14 mouse cellular contexts compared by ENCODE assay signal in the genomic region with DNA sequence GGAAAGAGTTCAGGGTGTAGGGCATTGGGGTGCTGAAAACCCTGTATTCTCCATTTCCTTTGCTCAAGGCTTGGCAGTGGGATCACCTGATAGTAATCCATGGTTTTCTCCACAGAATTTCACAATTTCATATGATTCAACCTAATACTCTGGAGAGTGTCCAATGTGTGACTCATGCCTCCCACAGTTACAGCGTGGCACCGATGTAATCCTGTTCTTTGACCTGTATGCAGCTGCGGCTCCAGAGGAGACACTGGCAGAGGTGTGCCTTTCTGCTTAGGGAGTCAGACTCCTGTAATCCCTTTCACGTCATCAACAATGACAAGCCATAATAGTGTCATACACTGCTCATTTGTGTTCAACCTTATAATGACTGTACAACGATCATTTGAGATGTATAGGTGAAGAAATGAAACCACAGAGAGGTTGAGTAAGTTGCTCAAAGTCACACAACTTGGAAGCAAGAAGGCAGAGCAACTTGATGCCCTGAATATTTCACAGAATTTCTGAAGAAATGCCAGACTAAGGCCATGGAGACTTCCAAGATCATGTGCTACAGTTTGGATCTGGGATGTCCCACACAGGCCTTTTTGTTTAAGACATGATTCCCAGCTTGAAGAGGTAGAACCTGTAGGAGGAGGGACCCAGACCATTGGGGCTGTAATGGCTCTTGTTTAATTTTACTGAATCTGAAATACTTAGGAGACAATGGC. TPM values are rescaled to one million over a fixed set of nuclear protein-coding genes. Genes with fewer than 3 reads are reported as not detected.
DNase-seq lines count a peak whose midpoint lies in the region; ATAC-seq and TF ChIP-seq lines count a peak whose summit lies in the region.
"Had no signal": no experiment of that assay in that cellular context is flagged by ENCODE, and none has a peak within 500 bp of the region (broad histone marks: within the 10 kb centered on the region; RNA-seq: fewer than 3 reads in every experiment).

No protein-coding gene starts in this region.

- 62% methylated on average over 5 of the region's 5 CpGs for WGBS in lung, postnatal 0 days
- WGBS in small intestine, adult 2 months, result 22% methylated on average over 5 of the region's 5 CpGs

- no peak overlapping the region for H3K4me3 ChIP-seq in lung, postnatal 0 days (ENCODE audit: low read depth, low read length)
- no peak overlapping the region for H3K4me3 ChIP-seq in brown adipose tissue, adult 24 weeks (ENCODE audit: insufficient read depth, low read depth, low read length)
- H3K4me3 ChIP-seq in small intestine, adult 2 months (ENCODE audit: low read depth, low read length), result no peak overlapping the region
- H3K4me3 ChIP-seq: forebrain, embryonic 10.5 days; heart, embryonic 12.5 days; stomach, embryonic 15.5 days had no signal

- no peak overlapping the region for H3K4me2 ChIP-seq in lung, postnatal 0 days (replicated peaks; ENCODE audit: low read depth, low read length)
- H3K4me2 ChIP-seq: heart, embryonic 12.5 days; hindbrain, embryonic 14.5 days; stomach, embryonic 15.5 days had no signal

- H3K9me3 ChIP-seq in lung, postnatal 0 days (ENCODE audit: low read length), result no peaks in the 10 kb centered on the region
- H3K9me3 ChIP-seq: forebrain, embryonic 10.5 days; heart, embryonic 12.5 days; stomach, embryonic 15.5 days had no signal

- no peak overlapping the region for H3K27ac ChIP-seq in lung, postnatal 0 days (ENCODE audit: low read length)
- H3K27ac ChIP-seq in brown adipose tissue, adult 24 weeks (replicated peaks; ENCODE audit: low read depth, low read length), result peak overlapping the region; percentile 22
- H3K27ac ChIP-seq in small intestine, adult 2 months (ENCODE audit: insufficient read depth, low read depth, low read length), result peak overlapping the region; percentile 44; the same call in 1 of the 2 replicates
- H3K27ac ChIP-seq: forebrain, embryonic 10.5 days; hindbrain, embryonic 14.5 days; stomach, embryonic 15.5 days had no signal

- TF ChIP-seq EP300 in lung, postnatal 0 days (IDR thresholded peaks at IDR 0.05), result 0 out of 2 replicates have a peak, but pooled peaks have one; percentile 22

- no peaks in the 10 kb centered on the region for H3K4me1 ChIP-seq in lung, postnatal 0 days (ENCODE audit: insufficient read depth, low read depth, low read length)
- H3K4me1 ChIP-seq in brown adipose tissue, adult 24 weeks (ENCODE audit: control insufficient read depth, insufficient read depth, insufficient read length, low read length), result peaks cover 3% of the 10 kb centered on the region; the same call in 1 of the 2 replicates
- peaks cover 9% of the 10 kb centered on the region; the same call in 1 of the 2 replicates for H3K4me1 ChIP-seq in small intestine, adult 2 months (ENCODE audit: control insufficient read depth, insufficient read depth, insufficient read length, low read length)
- H3K4me1 ChIP-seq: heart, embryonic 12.5 days; stomach, embryonic 15.5 days had no signal

- TF ChIP-seq POLR2A in small intestine, adult 2 months (IDR thresholded peaks at IDR 0.05; ENCODE audit: low read depth, low read length), result no peak

- peak; percentile 55 for ATAC-seq in lung, postnatal 0 days

- no peaks in the 10 kb centered on the region for H3K36me3 ChIP-seq in lung, postnatal 0 days (ENCODE audit: insufficient read depth, low read length)
- no peaks in the 10 kb centered on the region for H3K36me3 ChIP-seq in small intestine, adult 2 months (ENCODE audit: control insufficient read depth, insufficient read depth, low read length)
- H3K36me3 ChIP-seq: forebrain, embryonic 10.5 days; heart, embryonic 12.5 days; stomach, embryonic 15.5 days had no signal

- DNase-seq in adrenal gland, adult (ENCODE audit: inconsistent age in 2 of 2, low spot score in 1 of 2), result peak; percentile 79 to 94
- no peak for DNase-seq in adrenal gland, postnatal 4 days (ENCODE audit: low spot score in 2 of 2)
- DNase-seq in lung, postnatal 0 days (ENCODE audit: low spot score), result peak; percentile 64
- no peak for DNase-seq in lung, postnatal 4 days
- no peak for DNase-seq in layer of hippocampus, postnatal 10 days (ENCODE audit: low spot score in 2 of 2)
- DNase-seq in right cerebral cortex, postnatal 14 days, result no peak
- DNase-seq: left cerebral cortex, postnatal 4 days; right cerebral cortex, adult 18-20 months had no signal

- no peak for TF ChIP-seq CTCF in lung, postnatal 0 days (IDR thresholded peaks at IDR 0.05)
- TF ChIP-seq CTCF in small intestine, adult 2 months (IDR thresholded peaks at IDR 0.05; ENCODE audit: extremely low read depth, insufficient read length, insufficient replicate concordance, low read depth, low read length), result no peak

- H3K27me3 ChIP-seq in lung, postnatal 0 days (replicated peaks; ENCODE audit: insufficient read depth, low read length), result no peaks in the 10 kb centered on the region
- H3K27me3 ChIP-seq in small intestine, adult 2 months (ENCODE audit: control insufficient read depth, insufficient read depth, low read length), result no peaks in the 10 kb centered on the region
- H3K27me3 ChIP-seq: heart, embryonic 12.5 days; stomach, embryonic 15.5 days had no signal

- no peak overlapping the region for H3K9ac ChIP-seq in lung, postnatal 0 days (replicated peaks; ENCODE audit: low read depth)
- H3K9ac ChIP-seq: heart, embryonic 12.5 days; hindbrain, embryonic 14.5 days; stomach, embryonic 15.5 days had no signal

RNA-seq across cellular contexts. Expression of a gene that starts 17.7 kb away (rescaled TPM):
- total RNA-seq in adrenal gland, postnatal 4 days (2021), result 100 to 1,000 TPM in 1 of 2 experiments, 10 to 100 TPM in 1; 59.8 to 108 TPM
- 6.0 and 7.5 TPM in 2 replicates for polyA plus RNA-seq in lung, postnatal 0 days (2015; fragmentation: Nextera tagmentation; extraction: Ambion mirVana)
- polyA plus RNA-seq in brown adipose tissue, adult 24 weeks (2012; ENCODE audit: insufficient read depth, insufficient read length, missing spikeins), result 1.0 and 1.7 TPM in 2 replicates
- polyA plus RNA-seq in small intestine, adult 2 months (2012; rRNA removed), result 9.3 and 12.6 TPM in 2 replicates
- 1,000 to 10,000 TPM; 1,434 to 1,803 TPM for total RNA-seq in layer of hippocampus, postnatal 10 days (2021)

RNA-seq across cellular contexts. Expression of a gene that starts 34.7 kb away (rescaled TPM):
- 100 to 1,000 TPM in 1 of 2 experiments, 10 to 100 TPM in 1; 98.3 to 122 TPM for total RNA-seq in adrenal gland, postnatal 4 days (2021)
- 152 and 167 TPM in 2 replicates for polyA plus RNA-seq in lung, postnatal 0 days (2015; fragmentation: Nextera tagmentation; extraction: Ambion mirVana)
- 21.2 and 76.9 TPM in 2 replicates for polyA plus RNA-seq in brown adipose tissue, adult 24 weeks (2012; ENCODE audit: insufficient read depth, insufficient read length, missing spikeins)
- 132 and 176 TPM in 2 replicates for polyA plus RNA-seq in small intestine, adult 2 months (2012; rRNA removed)
- total RNA-seq in layer of hippocampus, postnatal 10 days (2021), result 1,000 to 10,000 TPM; 2,376 to 2,620 TPM

RNA-seq across cellular contexts. Expression of a gene that starts 50.2 kb away (rescaled TPM):
- total RNA-seq in adrenal gland, postnatal 4 days (2021), result 10 to 100 TPM; 45.2 to 50.0 TPM
- polyA plus RNA-seq in lung, postnatal 0 days (2015; fragmentation: Nextera tagmentation; extraction: Ambion mirVana), result 50.1 and 50.2 TPM in 2 replicates
- 25.2 and 29.4 TPM in 2 replicates for polyA plus RNA-seq in brown adipose tissue, adult 24 weeks (2012; ENCODE audit: insufficient read depth, insufficient read length, missing spikeins)
- 98.7 and 102 TPM in 2 replicates for polyA plus RNA-seq in small intestine, adult 2 months (2012; rRNA removed)
- total RNA-seq in layer of hippocampus, postnatal 10 days (2021), result 10 to 100 TPM; 28.9 to 34.7 TPM

Comparison
In these comparisons a context has a peak if more than half of its experiments do, and no peak if none do; other contexts are left out.
1. DNase-seq: peak in adrenal gland, adult (2 of 2) and lung, postnatal 0 days (single experiment); none in adrenal gland, postnatal 4 days (0 of 2), lung, postnatal 4 days (0 of 2), layer of hippocampus, postnatal 10 days (0 of 2) and right cerebral cortex, postnatal 14 days (single experiment).